Mouse (Mus musculus): ENCODE measurements at regions not wholly inside any gene's neighbourhood (a gene's known extent, or its start where the extent isn't known, plus 50 kb on each side); places are given as distances from the start of the nearest gene placed in this dataset.

GRCm38 (mm10) chr4:38572968-38573367, 877.1 kb upstream of the 1700009N14Rik start:
- WGBS = 57% methylated on average over 3 of the region's 3 CpGs
- H3K36me3 ChIP-seq (ENCODE audit: insufficient read depth) = no peaks in the 10 kb centered on the region
- TF ChIP-seq CTCF (IDR thresholded peaks at IDR 0.05; ENCODE audit: low read depth) = no peak
- no peaks in the 10 kb centered on the region for H3K9me3 ChIP-seq (ENCODE audit: low read depth, low read length)
- H3K27me3 ChIP-seq (ENCODE audit: insufficient read depth, low read length) = no peaks in the 10 kb centered on the region
- H3K27ac ChIP-seq (ENCODE audit: low read depth) = no peak overlapping the region
- H3K4me3 ChIP-seq (ENCODE audit: low read depth, low read length) = no peak overlapping the region
- H3K9ac ChIP-seq = no peak overlapping the region
- DNase-seq = peak; percentile 51
- no peak overlapping the region for H3K4me2 ChIP-seq
- H3K4me1 ChIP-seq (ENCODE audit: insufficient read depth) = no peaks in the 10 kb centered on the region
- no peak; the same call in 1 of the 2 replicates for ATAC-seq (ENCODE audit: insufficient read depth)

GRCm38 (mm10) chr4:38590358-38590757, 859.7 kb upstream of the 1700009N14Rik start:
- Histone ChIP-seq H3K4me3 (ENCODE audit: low read depth, low read length) (no peak overlapping the region), H3K4me2 (no peak overlapping the region), H3K36me3 (ENCODE audit: insufficient read depth) (no peaks in the 10 kb centered on the region), H3K27ac (ENCODE audit: low read depth) (no peak overlapping the region), H3K9me3 (ENCODE audit: low read depth, low read length) (no peaks in the 10 kb centered on the region), H3K27me3 (ENCODE audit: insufficient read depth, low read length) (no peaks in the 10 kb centered on the region), H3K4me1 (ENCODE audit: insufficient read depth) (no peaks in the 10 kb centered on the region), H3K9ac (no peak overlapping the region)
- TF ChIP-seq CTCF (IDR thresholded peaks at IDR 0.05; ENCODE audit: low read depth) = no peak
- no peak for DNase-seq
- 61% methylated on average over 1 of the region's 1 CpGs for WGBS
- ATAC-seq (ENCODE audit: insufficient read depth) = no peak

Measured in lung, embryonic 14.5 days (tissue).